Mouse (Mus musculus) gastrocnemius, adult 2 months (tissue): ENCODE measurements around the gene Prrx2. TPM values are rescaled to one million over a fixed set of nuclear protein-coding genes. Genes with fewer than 3 reads are reported as not detected.

Experiments
- DNase-seq: peaks from one replicate; pipeline ENCODE4 v3.0.0; 2022
- H3K27ac ChIP-seq: fragments of 200-600 bp; 2 replicates; pipeline ENCODE4 v1.8.1; 2022; ENCODE audit warnings: mild to moderate bottlenecking
- H3K4me3 ChIP-seq: fragments of 200-600 bp; 2 replicates; pipeline ENCODE4 v1.8.1; 2022; ENCODE audit warnings: mild to moderate bottlenecking, moderate library complexity
- CTCF ChIP-seq: fragments of 200-600 bp; IDR thresholded peaks from 2 replicates; pipeline ENCODE4 v1.8.1; 2022; ENCODE audit warnings: antibody characterized with exemption, mild to moderate bottlenecking, moderate library complexity
- intact Hi-C: fragments of 180-260 bp; cut with DNase I; formaldehyde crosslinking; loops from one replicate; pipeline ENCODE4 v1.15.1; 2025
- long read RNA-seq, 2 experiments: library from polyadenylated mRNA; stranded (forward); transcript quantifications; one replicate each; pipeline ENCODE4 v2.0.0; 2021
- total RNA-seq, 2 experiments: library from RNA; stranded (reverse); gene quantifications; 2 replicates each; pipeline ENCODE4 v1.2.3; 2021

The Prrx2 gene
- 1 to 10 TPM; 1.2 to 4.2 TPM for total RNA-seq
- long read RNA-seq, experiment 1: 0 reads
- long read RNA-seq, experiment 2, partial matches to known transcripts: 0 of 2 reads
- long read RNA-seq, experiment 2, other reads (novel, unspliced or antisense): 0 of 2 reads

- Histone ChIP-seq H3K27ac (peak within 1 kb of the TSS; percentile 66), H3K4me3 (no peak within 1 kb of the TSS)
- intact Hi-C loops: loop anchor here (5.0 kb wide), 1 partner anchor 98 kb away; no protein-coding TSS in a partner anchor
- no peak for TF ChIP-seq CTCF
- no peak for DNase-seq
Observed at GRCm38 (mm10) chr2:30834373-30835022, at the start of gene Prrx2. TSS of gene Prrx2 (plus strand) at chr2:30834972.

- Histone ChIP-seq H3K27ac (no peak overlapping the region), H3K4me3 (no peak overlapping the region)
- intact Hi-C loops: no loop called here
- no peak for TF ChIP-seq CTCF
- DNase-seq: no peak
Observed at GRCm38 (mm10) chr2:30787466-30787865, 47.3 kb upstream of the Prrx2 start.

- intact Hi-C loops: loop anchor here (5.0 kb wide), 2 partner anchors 180 to 245 kb away; no protein-coding TSS in a partner anchor
- Histone ChIP-seq H3K4me3 (no peak overlapping the region), H3K27ac (no peak overlapping the region)
- TF ChIP-seq CTCF: no peak
- no peak for DNase-seq
Observed at GRCm38 (mm10) chr2:30792061-30792460, 42.7 kb upstream of the Prrx2 start.

- Histone ChIP-seq H3K4me3 (peak overlapping the region; percentile 75), H3K27ac (peak overlapping the region; percentile 91)
- intact Hi-C loops: loop anchor here (1.0 to 5.0 kb wide), 5 partner anchors 140 to 358 kb away; no protein-coding TSS in a partner anchor
- DNase-seq: peak; percentile 95
- TF ChIP-seq CTCF: peak; percentile 74
Observed at GRCm38 (mm10) chr2:30794179-30795108, 40.3 kb upstream of the Prrx2 start.

GRCm38 (mm10) chr2:30795271-30795888, 39.4 kb upstream of the Prrx2 start:
- no peak for DNase-seq
- intact Hi-C loops: loop anchor here (2.0 kb wide), 2 partner anchors 139 to 323 kb away; no protein-coding TSS in a partner anchor
- Histone ChIP-seq H3K4me3 (peak overlapping the region; percentile 75), H3K27ac (peak overlapping the region; percentile 91)
- no peak for TF ChIP-seq CTCF

- Histone ChIP-seq H3K4me3 (no peak overlapping the region), H3K27ac (peak overlapping the region; percentile 91)
- no peak for TF ChIP-seq CTCF
- intact Hi-C loops: loop anchor here (2.0 kb wide), 2 partner anchors 139 to 323 kb away; no protein-coding TSS in a partner anchor
- peak; percentile 40 for DNase-seq
Observed at GRCm38 (mm10) chr2:30795889-30796275, 38.9 kb upstream of the Prrx2 start.

GRCm38 (mm10) chr2:30796382-30796781, 38.4 kb upstream of the Prrx2 start:
- H3K4me3 ChIP-seq: peak overlapping the region; percentile 46
- intact Hi-C loops: no loop called here
- no peak for TF ChIP-seq CTCF
- peak overlapping the region; percentile 91 for H3K27ac ChIP-seq
- peak; percentile 77 for DNase-seq

GRCm38 (mm10) chr2:30799456-30799855, 35.3 kb upstream of the Prrx2 start:
- H3K4me3 ChIP-seq: no peak overlapping the region
- no peak for DNase-seq
- no peak overlapping the region for H3K27ac ChIP-seq
- no peak for TF ChIP-seq CTCF
- intact Hi-C loops: no loop called here

- Histone ChIP-seq H3K4me3 (peak overlapping the region; percentile 76), H3K27ac (no peak overlapping the region)
- DNase-seq: no peak
- intact Hi-C loops: no loop called here
- TF ChIP-seq CTCF: no peak
Observed at GRCm38 (mm10) chr2:30800671-30801066, 34.1 kb upstream of the Prrx2 start.

GRCm38 (mm10) chr2:30801067-30801852, 33.5 kb upstream of the Prrx2 start:
- intact Hi-C loops: no loop called here
- TF ChIP-seq CTCF: no peak
- DNase-seq: peak; percentile 77
- peak overlapping the region; percentile 63 for H3K27ac ChIP-seq
- peak overlapping the region; percentile 76 for H3K4me3 ChIP-seq

- Histone ChIP-seq H3K27ac (no peak within 1 kb of the TSS), H3K4me3 (no peak within 1 kb of the TSS)
- no peak for TF ChIP-seq CTCF
- no peak for DNase-seq
- intact Hi-C loops: no loop called here
Observed at GRCm38 (mm10) chr2:30803604-30804003, 31.2 kb upstream of the Prrx2 start, which contains the start of gene 1700001O22Rik. TSS of gene 1700001O22Rik (minus strand) at chr2:30803661.

- TF ChIP-seq CTCF: no peak
- H3K27ac ChIP-seq: no peak overlapping the region
- intact Hi-C loops: no loop called here
Observed at GRCm38 (mm10) chr2:30805983-30806382, 28.8 kb upstream of the Prrx2 start.

More at GRCm38 (mm10) chr2:30805983-30806382, 28.8 kb upstream of the Prrx2 start:
- no peak for DNase-seq
- H3K4me3 ChIP-seq: no peak overlapping the region
